Mouse (Mus musculus) frontal cortex, adult 2 months (tissue): ENCODE measurements around the gene Zfand2b. TPM values are rescaled to one million over a fixed set of nuclear protein-coding genes. Genes with fewer than 3 reads are reported as not detected.

ENCODE experiments used
- DNase-seq, 2 experiments: peaks; one replicate each; pipeline ENCODE4 v3.0.0; 2022; ENCODE audit warnings: low spot score in 1 of 2; ENCODE audit errors: extremely low spot score in 1 of 2
- polyA plus RNA-seq: library from polyadenylated mRNA; depleted of rRNA; stranded (reverse); fragments of >200 nt; gene quantifications from 2 replicates; pipeline ENCODE4 v1.2.3, GENCODE M21; 2012; rRNA removed

Gene Zfand2b
- polyA plus RNA-seq, 1 experiment = 56.5 TPM

GRCm38 (mm10) chr1:75211141-75211708 lies 42.8 kb downstream of the Zfand2b start:
- DNase-seq = no peak

GRCm38 (mm10) chr1:75212542-75212941 lies 44.1 kb downstream of the Zfand2b start:
- DNase-seq = no peak

- DNase-seq = no peak
Measured at GRCm38 (mm10) chr1:75213096-75213495, 44.6 kb downstream of the Zfand2b start.

- DNase-seq = no peak
Measured at GRCm38 (mm10) chr1:75214442-75214841, 46.0 kb downstream of the Zfand2b start.

- peak in 1 of 2 experiments; percentile 75 for DNase-seq
Measured at GRCm38 (mm10) chr1:75214886-75215285, 46.4 kb downstream of the Zfand2b start.

GRCm38 (mm10) chr1:75215785-75216184 lies 47.3 kb downstream of the Zfand2b start:
- no peak for DNase-seq

- DNase-seq = no peak
Measured at GRCm38 (mm10) chr1:75216797-75217585, 48.5 kb downstream of the Zfand2b start.

- DNase-seq = peak in 1 of 2 experiments; percentile 70
Measured at GRCm38 (mm10) chr1:75217893-75218226, 49.4 kb downstream of the Zfand2b start.

- DNase-seq = peak; percentile 48 to 77
Measured at GRCm38 (mm10) chr1:75218227-75219001, 50.0 kb downstream of the Zfand2b start.

- peak; percentile 89 to 95 for DNase-seq
Measured at GRCm38 (mm10) chr1:75219078-75219477, 50.6 kb downstream of the Zfand2b start.

GRCm38 (mm10) chr1:75219531-75219930 lies 51.1 kb downstream of the Zfand2b start, which contains the start of gene Tuba4a:
Tuba4a (minus strand) TSS chr1:75219865.
- DNase-seq = no peak

Other genes starting within 250 kb of the Zfand2b start
- gene Cfap65, start 233.0 kb upstream of the Zfand2b start, polyA plus RNA-seq = 7.0 and 7.3 TPM in 2 replicates
- 0.24 and 0.32 TPM in 2 replicates for gene Ihh, start 217.0 kb upstream of the Zfand2b start, polyA plus RNA-seq
- gene Nhej1, start 43.4 kb upstream of the Zfand2b start, polyA plus RNA-seq = 1.8 and 2.4 TPM in 2 replicates
- gene Slc23a3, start 34.8 kb upstream of the Zfand2b start, polyA plus RNA-seq = 0.12 and 0.23 TPM in 2 replicates
- 31.9 and 35.3 TPM in 2 replicates for gene Cnppd1, start 25.9 kb upstream of the Zfand2b start, polyA plus RNA-seq
- gene Retreg2, start 25.9 kb upstream of the Zfand2b start, polyA plus RNA-seq = 189 and 211 TPM in 2 replicates
- 24.7 and 29.2 TPM in 2 replicates for gene Abcb6, start 11.7 kb downstream of the Zfand2b start, polyA plus RNA-seq
- gene Ankzf1, start 23.5 kb downstream of the Zfand2b start, polyA plus RNA-seq = 41.4 and 49.9 TPM in 2 replicates
- 101 and 107 TPM in 2 replicates for gene Atg9a, start 23.6 kb downstream of the Zfand2b start, polyA plus RNA-seq
- 20.1 and 25.5 TPM in 2 replicates for gene Glb1l, start 42.2 kb downstream of the Zfand2b start, polyA plus RNA-seq
- gene Stk16, start 42.2 kb downstream of the Zfand2b start, polyA plus RNA-seq = 205 and 218 TPM in 2 replicates
- 358 and 465 TPM in 2 replicates for gene Tuba4a, start 51.2 kb downstream of the Zfand2b start, polyA plus RNA-seq
- not detected in 2 replicates for gene A630095N17Rik, start 63.5 kb downstream of the Zfand2b start, polyA plus RNA-seq
- gene Dnajb2, start 67.8 kb downstream of the Zfand2b start, polyA plus RNA-seq = 78.7 and 90.5 TPM in 2 replicates
- gene Ptprn, start 95.9 kb downstream of the Zfand2b start, polyA plus RNA-seq = 384 and 412 TPM in 2 replicates
- gene Resp18, start 109.8 kb downstream of the Zfand2b start, polyA plus RNA-seq = 118 and 120 TPM in 2 replicates
- gene Dnpep, start 149.3 kb downstream of the Zfand2b start, polyA plus RNA-seq = 81.1 and 81.9 TPM in 2 replicates
- 2.5 and 3.5 TPM in 2 replicates for gene Des, start 191.7 kb downstream of the Zfand2b start, polyA plus RNA-seq
- gene Speg, start 206.7 kb downstream of the Zfand2b start, polyA plus RNA-seq = 134 and 135 TPM in 2 replicates